Mouse (Mus musculus) intestine, embryonic 15.5 days (tissue): ENCODE results near the gene Magea3. TPM values are rescaled to one million over a fixed set of nuclear protein-coding genes. Genes with fewer than 3 reads are reported as not detected.
"Not testable (repeated sequence)": the region's sequence is repeated elsewhere in the genome, so short reads cannot be mapped to it uniquely, and the experiment has no call there.

Experiments
- ATAC-seq: fragments of 200-750 bp; cut with Nextera tagmentation; 2 replicates; pipeline ENCODE4 v1.8.0; 2017; ENCODE audit warnings: moderate TSS enrichment, moderate library complexity
- H3K27ac ChIP-seq: fragments of 300-500 bp; sonication (generic); 2 replicates; pipeline ENCODE4 v1.5.1; 2015; ENCODE audit warnings: mild to moderate bottlenecking, inconsistent platforms
- H3K27me3 ChIP-seq: fragments of 300-500 bp; sonication (generic); replicated peaks from 2 replicates; pipeline ENCODE4 v1.6.1; 2015; ENCODE audit warnings: inconsistent platforms
- H3K36me3 ChIP-seq: fragments of 300-500 bp; sonication (generic); 2 replicates; pipeline ENCODE4 v1.6.1; 2015; ENCODE audit warnings: inconsistent platforms
- H3K4me1 ChIP-seq: fragments of 300-500 bp; sonication (generic); replicated peaks from 2 replicates; pipeline ENCODE4 v1.6.1; 2015; ENCODE audit warnings: inconsistent platforms
- H3K4me2 ChIP-seq: fragments of 300-500 bp; sonication (generic); replicated peaks from 2 replicates; pipeline ENCODE4 v1.6.1; 2015; ENCODE audit warnings: mild to moderate bottlenecking, inconsistent platforms
- H3K4me3 ChIP-seq: fragments of 300-500 bp; sonication (generic); replicated peaks from 2 replicates; pipeline ENCODE4 v1.5.1; 2015; ENCODE audit warnings: inconsistent platforms
- H3K9ac ChIP-seq: fragments of 300-500 bp; sonication (generic); 2 replicates; pipeline ENCODE4 v1.6.1; 2015; ENCODE audit warnings: inconsistent platforms
- H3K9me3 ChIP-seq: fragments of 300-500 bp; sonication (generic); 2 replicates; pipeline ENCODE4 v1.6.1; 2016; ENCODE audit warnings: inconsistent platforms
- WGBS: fragments of 180-500 bp; shearing (Covaris S2); methylation state at CpG from one replicate; pipeline ENCODE4 v1.1.7; 2015; 5-methylcytosine and 5-hydroxymethylcytosine counted together
- polyA plus RNA-seq: library from polyadenylated mRNA; unstranded; fragments of >200 nt; fragmentation: Nextera tagmentation; extraction: Ambion mirVana; gene quantifications from 2 replicates; pipeline ENCODE4 v1.2.1, GENCODE M21; 2015

Magea3 gene
- polyA plus RNA-seq: not detected in 2 replicates

DNA sequence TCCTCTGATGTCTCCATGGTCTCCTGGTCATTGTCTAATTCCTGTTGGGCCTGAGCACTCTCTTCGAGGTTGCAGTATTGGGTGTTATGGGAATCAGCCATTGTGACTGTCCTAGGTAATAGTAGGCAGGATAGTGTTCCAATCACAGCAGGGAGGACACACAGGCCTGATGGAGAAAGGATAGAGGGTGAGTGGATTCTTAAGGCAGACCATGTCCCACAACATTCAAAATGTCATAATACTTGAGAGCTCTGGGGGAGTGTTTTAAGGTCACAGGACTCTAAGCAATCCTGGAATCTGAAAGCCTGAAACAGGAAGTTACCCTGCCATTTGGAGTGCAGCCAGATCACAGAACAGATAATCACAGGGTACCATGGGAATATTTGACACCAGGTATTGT, at the start of gene Magea3:
Magea3 (minus strand) TSS at position 101 of the 400 bp plus-strand sequence.
- not testable (repeated sequence) for H3K9me3 ChIP-seq, H3K27ac ChIP-seq, H3K36me3 ChIP-seq, H3K4me3 ChIP-seq, H3K9ac ChIP-seq, H3K4me2 ChIP-seq, ATAC-seq, H3K4me1 ChIP-seq, H3K27me3 ChIP-seq
- 60% methylated on average over 1 of the region's 1 CpGs for WGBS

DNA sequence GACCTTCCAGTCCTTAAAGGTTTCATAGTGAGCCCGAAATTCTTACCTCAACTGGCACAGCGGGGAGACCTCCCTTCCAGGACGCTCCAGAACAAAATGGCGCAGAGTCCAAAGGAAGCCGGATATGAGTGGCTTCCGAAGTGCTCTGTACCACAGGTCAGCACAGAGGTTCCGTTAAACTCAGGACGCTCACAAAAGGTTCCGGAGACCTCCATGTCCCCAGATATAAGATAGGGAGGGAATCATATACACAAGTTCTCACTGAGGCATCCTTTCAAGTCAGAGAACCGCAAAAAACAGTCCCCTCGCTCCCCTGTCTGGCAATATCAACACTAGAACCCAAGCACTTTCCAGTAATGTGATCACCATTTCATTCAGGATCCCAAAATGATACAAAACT, 46.4 kb upstream of the Magea3 start, which contains the start of gene Magea8:
Magea8 (minus strand) TSS at position 101 of the 400 bp plus-strand sequence.
- not testable (repeated sequence) for H3K4me2 ChIP-seq, H3K9ac ChIP-seq, H3K27ac ChIP-seq, ATAC-seq, H3K4me3 ChIP-seq, H3K9me3 ChIP-seq, H3K36me3 ChIP-seq, H3K27me3 ChIP-seq, H3K4me1 ChIP-seq
- WGBS: 88% methylated on average over 11 of the region's 11 CpGs

DNA sequence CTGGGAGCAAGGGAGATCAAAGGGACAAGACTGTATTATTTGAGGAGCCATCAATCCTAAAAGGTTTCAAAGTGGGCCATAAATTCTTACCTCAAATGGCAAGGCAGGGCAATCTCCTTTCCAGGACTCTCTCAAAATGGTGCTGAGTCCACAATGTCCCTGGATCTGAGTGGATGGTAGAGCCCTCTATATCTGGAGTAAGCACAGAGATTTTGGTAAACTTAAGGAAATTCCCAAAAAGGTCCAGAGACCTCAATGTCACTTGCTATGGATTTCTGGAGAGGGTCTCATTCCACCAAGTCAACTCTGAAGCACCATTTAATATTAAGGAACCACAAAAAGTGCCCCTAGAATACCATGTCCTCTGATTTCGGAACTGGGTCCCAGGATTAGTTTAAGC, 13.4 kb downstream of the Magea3 start, which contains the start of gene Magea6:
Magea6 (minus strand) TSS at position 101 of the 400 bp plus-strand sequence.
- not testable (repeated sequence) for H3K4me2 ChIP-seq, H3K9ac ChIP-seq, H3K27me3 ChIP-seq, H3K27ac ChIP-seq, H3K4me3 ChIP-seq, H3K9me3 ChIP-seq, H3K36me3 ChIP-seq, ATAC-seq, H3K4me1 ChIP-seq
- WGBS: 70% methylated on average over 1 of the region's 1 CpGs

Other genes with a start within 250 kb of the Magea3 start
- not detected in 2 replicates for gene Cldn34b1, start 59.2 kb downstream of the Magea3 start, polyA plus RNA-seq
- gene Magea6, start 13.5 kb downstream of the Magea3 start, polyA plus RNA-seq: not detected in 2 replicates
- gene Magea8, start 46.3 kb upstream of the Magea3 start, polyA plus RNA-seq: not detected in 2 replicates
- gene Magea5, start 113.6 kb upstream of the Magea3 start, polyA plus RNA-seq: not detected in 2 replicates
- not detected in 2 replicates for gene Magea1, start 140.3 kb upstream of the Magea3 start, polyA plus RNA-seq
- not detected in 2 replicates for gene Magea2, start 144.2 kb upstream of the Magea3 start, polyA plus RNA-seq
- not detected in 2 replicates for gene Cldn34b2, start 178.9 kb upstream of the Magea3 start, polyA plus RNA-seq